Comparison of ENCODE assay signal across 24 mouse cellular contexts in genomic region chr9:100640754-100641153, GRCm38 (mm10). TPM values are rescaled to one million over a fixed set of nuclear protein-coding genes. Genes with fewer than 3 reads are reported as not detected.
DNase-seq lines count a peak whose midpoint lies in the region; ATAC-seq lines count a peak whose summit lies in the region.
"Had no signal": no experiment of that assay in that cellular context is flagged by ENCODE, and none has a peak within 500 bp of the region (broad histone marks: within the 10 kb centered on the region; RNA-seq: fewer than 3 reads in every experiment).

No protein-coding gene starts in this region.

- peak; percentile 39 for DNase-seq in heart, adult 11 months
- DNase-seq in heart, embryonic 10.5 days (ENCODE audit: low spot score), result no peak
- no peak for DNase-seq in midbrain, embryonic 11.5 days (ENCODE audit: low spot score, missing footprints)
- peak; percentile 76 for DNase-seq in R1 (ENCODE audit: low read depth, low spot score)
- DNase-seq in left cerebral cortex, adult 11 months (ENCODE audit: low spot score), result no peak
- no peak for DNase-seq in left cerebral cortex, postnatal 4 days
- DNase-seq: adrenal gland, postnatal 25 days; B cell, adult 2 months; cerebellum, adult 11 months; cerebellum, postnatal 10 days; heart, postnatal 10 days; kidney, adult 8-10 months; kidney, postnatal 14 days; right cerebral cortex, postnatal 25 days; thymus, postnatal 36 days had no signal

- no peaks in the 10 kb centered on the region for H3K9me3 ChIP-seq in heart, embryonic 10.5 days
- H3K9me3 ChIP-seq in midbrain, embryonic 11.5 days (ENCODE audit: control insufficient read depth, low read length), result no peaks in the 10 kb centered on the region
- H3K9me3 ChIP-seq in midbrain, embryonic 16.5 days (replicated peaks; ENCODE audit: control insufficient read depth, low read length, poor library complexity, severe bottlenecking), result no peaks in the 10 kb centered on the region
- no peaks in the 10 kb centered on the region for H3K9me3 ChIP-seq in midbrain, embryonic 15.5 days
- H3K9me3 ChIP-seq: liver, embryonic 12.5 days; neural tube, embryonic 12.5 days had no signal

- intact Hi-C loops in left cerebral cortex, postnatal 4 days (cut with DNase I), result loop anchor here (5.0 to 10.0 kb wide), 5 partner anchors 118 to 517 kb away; partner anchors contain the start of genes Msl2 and Pccb

- H3K4me3 ChIP-seq in heart, embryonic 10.5 days, result no peak overlapping the region
- no peak overlapping the region for H3K4me3 ChIP-seq in midbrain, embryonic 11.5 days (ENCODE audit: low read depth, low read length)
- no peak overlapping the region for H3K4me3 ChIP-seq in midbrain, embryonic 16.5 days (ENCODE audit: low read depth, low read length)
- H3K4me3 ChIP-seq in midbrain, embryonic 15.5 days, result no peak overlapping the region
- H3K4me3 ChIP-seq: neural tube, embryonic 12.5 days had no signal

- H3K4me1 ChIP-seq in heart, embryonic 10.5 days, result peaks cover 7% of the 10 kb centered on the region
- peaks cover 22% of the 10 kb centered on the region for H3K4me1 ChIP-seq in midbrain, embryonic 11.5 days (ENCODE audit: control insufficient read depth, insufficient read depth, low read length)
- H3K4me1 ChIP-seq in midbrain, embryonic 16.5 days (ENCODE audit: control insufficient read depth, insufficient read depth, low read length), result peaks cover 15% of the 10 kb centered on the region
- peaks cover 25% of the 10 kb centered on the region for H3K4me1 ChIP-seq in midbrain, embryonic 15.5 days

- H3K27ac ChIP-seq in heart, embryonic 10.5 days, result no peak overlapping the region
- H3K27ac ChIP-seq in midbrain, embryonic 11.5 days (ENCODE audit: low read depth, low read length), result no peak overlapping the region
- no peak overlapping the region for H3K27ac ChIP-seq in midbrain, embryonic 16.5 days (ENCODE audit: low read length)
- no peak overlapping the region for H3K27ac ChIP-seq in midbrain, embryonic 15.5 days
- H3K27ac ChIP-seq: liver, embryonic 12.5 days; macrophage; neural tube, embryonic 12.5 days had no signal

- H3K36me3 ChIP-seq in heart, embryonic 10.5 days, result no peaks in the 10 kb centered on the region
- no peaks in the 10 kb centered on the region for H3K36me3 ChIP-seq in midbrain, embryonic 11.5 days (ENCODE audit: control insufficient read depth, insufficient read depth, low read length)
- no peaks in the 10 kb centered on the region for H3K36me3 ChIP-seq in midbrain, embryonic 16.5 days (ENCODE audit: control insufficient read depth, insufficient read depth, low read length)
- no peaks in the 10 kb centered on the region for H3K36me3 ChIP-seq in midbrain, embryonic 15.5 days (replicated peaks)
- H3K36me3 ChIP-seq: liver, embryonic 12.5 days; neural tube, embryonic 12.5 days had no signal

- 80% methylated on average over 2 of the region's 2 CpGs for WGBS in heart, embryonic 10.5 days
- WGBS in midbrain, embryonic 11.5 days, result 28% methylated on average over 2 of the region's 2 CpGs
- 32% methylated on average over 2 of the region's 2 CpGs for WGBS in midbrain, embryonic 16.5 days
- WGBS in midbrain, embryonic 15.5 days, result 15% methylated on average over 2 of the region's 2 CpGs

- H3K27me3 ChIP-seq in heart, embryonic 10.5 days (ENCODE audit: insufficient read depth, poor library complexity, severe bottlenecking), result no peaks in the 10 kb centered on the region
- H3K27me3 ChIP-seq in midbrain, embryonic 11.5 days (ENCODE audit: control insufficient read depth, insufficient read depth, low read length), result no peaks in the 10 kb centered on the region
- H3K27me3 ChIP-seq in midbrain, embryonic 16.5 days (ENCODE audit: control insufficient read depth, insufficient read depth, low read depth, low read length), result no peaks in the 10 kb centered on the region
- H3K27me3 ChIP-seq in midbrain, embryonic 15.5 days (replicated peaks), result no peaks in the 10 kb centered on the region
- H3K27me3 ChIP-seq: liver, embryonic 12.5 days; neural tube, embryonic 12.5 days; Patski had no signal

- peak overlapping the region; percentile 59; the same call in 1 of the 2 replicates for H3K9ac ChIP-seq in midbrain, embryonic 11.5 days (ENCODE audit: low read length)
- no peak overlapping the region; the same call in 1 of the 2 replicates for H3K9ac ChIP-seq in midbrain, embryonic 16.5 days (ENCODE audit: low read depth, low read length)
- no peak overlapping the region for H3K9ac ChIP-seq in midbrain, embryonic 15.5 days
- H3K9ac ChIP-seq: lung, embryonic 14.5 days; neural tube, embryonic 12.5 days had no signal

- 0 out of 2 replicates have a peak overlapping the region, but pooled peaks have one; percentile 79 for H3K4me2 ChIP-seq in midbrain, embryonic 11.5 days
- H3K4me2 ChIP-seq in midbrain, embryonic 16.5 days (ENCODE audit: low read length), result no peak overlapping the region; the same call in 1 of the 2 replicates
- peak overlapping the region; percentile 68; the same call in 1 of the 2 replicates for H3K4me2 ChIP-seq in midbrain, embryonic 15.5 days

- ATAC-seq in midbrain, embryonic 11.5 days (ENCODE audit: low FRiP score), result no peak
- no peak for ATAC-seq in midbrain, embryonic 16.5 days
- ATAC-seq in midbrain, embryonic 15.5 days (replicated peaks), result no peak
- ATAC-seq: forebrain, embryonic 16.5 days; inflammation-experienced regulatory T-cells, adult 6 months; liver, embryonic 12.5 days; Patski had no signal

RNA-seq across cellular contexts. Expression of gene Stag1, which starts 43.2 kb away (rescaled TPM):
- polyA plus RNA-seq in heart, embryonic 10.5 days (2016; fragmentation: Nextera tagmentation; extraction: Ambion mirVana), result 34.4 and 38.1 TPM in 2 replicates
- polyA plus RNA-seq in midbrain, embryonic 11.5 days (2014; fragmentation: Nextera tagmentation; extraction: Ambion mirVana), result 57.1 and 64.3 TPM in 2 replicates
- 26.5 and 32.8 TPM in 2 replicates for polyA plus RNA-seq in midbrain, embryonic 16.5 days (2015; fragmentation: Nextera tagmentation; extraction: Ambion mirVana)
- polyA plus RNA-seq in midbrain, embryonic 15.5 days (2015; fragmentation: Nextera tagmentation; extraction: Ambion mirVana), result 28.1 and 33.7 TPM in 2 replicates
- total RNA-seq in left cerebral cortex, postnatal 4 days (2021), result 10 to 100 TPM; 45.8 to 55.4 TPM

Comparison
In these comparisons a context has a peak if more than half of its experiments do, and no peak if none do; other contexts are left out.
1. DNase-seq: peak in heart, adult 11 months (single experiment) and R1 (single experiment); none in heart, embryonic 10.5 days (single experiment), midbrain, embryonic 11.5 days (single experiment), left cerebral cortex, adult 11 months (single experiment) and left cerebral cortex, postnatal 4 days (single experiment).